ENCODE assay signal across 22 mouse cellular contexts in the genomic region with DNA sequence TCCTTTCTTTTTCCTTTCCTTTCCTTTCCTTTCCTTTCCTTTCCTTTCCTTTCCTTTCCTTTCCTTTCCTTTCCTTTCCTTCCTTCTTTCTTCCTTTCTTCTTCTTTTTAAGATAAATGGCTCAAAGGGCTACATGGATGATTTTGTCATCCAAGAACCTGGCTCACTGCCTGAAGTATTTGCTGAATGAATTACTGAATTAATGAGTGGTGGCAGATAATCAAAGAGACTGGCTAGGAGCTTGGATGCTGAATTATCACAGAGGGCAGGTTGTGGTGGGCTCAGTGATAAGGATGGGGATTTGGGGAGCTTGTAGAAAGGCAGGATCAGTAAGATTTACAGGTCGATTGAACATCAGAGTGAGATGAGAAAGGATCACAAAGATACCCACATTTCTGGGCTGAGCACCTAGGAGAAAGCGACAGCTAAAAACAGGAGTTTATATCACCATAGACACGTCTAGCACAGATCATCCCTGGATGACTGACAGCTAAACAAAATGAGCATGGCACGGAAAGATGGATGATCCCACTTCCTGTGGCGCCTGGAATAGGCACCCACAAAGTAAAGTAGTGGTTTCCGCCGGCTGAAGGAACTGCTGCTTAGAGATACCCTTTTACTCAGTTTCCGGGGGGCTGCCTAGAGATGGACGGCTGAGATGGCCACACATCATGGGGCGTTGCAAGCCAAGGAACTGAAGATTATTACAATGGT. TPM values are rescaled to one million over a fixed set of nuclear protein-coding genes. Genes with fewer than 3 reads are reported as not detected.
DNase-seq lines count a peak whose midpoint lies in the region; ATAC-seq lines count a peak whose summit lies in the region.
"Had no signal": no experiment of that assay in that cellular context is flagged by ENCODE, and none has a peak within 500 bp of the region (broad histone marks: within the 10 kb centered on the region; RNA-seq: fewer than 3 reads in every experiment).

No protein-coding gene starts in this region.

- no peak overlapping the region for H3K9ac ChIP-seq in forebrain, embryonic 12.5 days
- no peak overlapping the region for H3K9ac ChIP-seq in forebrain, embryonic 15.5 days (replicated peaks)
- H3K9ac ChIP-seq in hindbrain, embryonic 15.5 days = no peak overlapping the region
- H3K9ac ChIP-seq: embryonic facial prominence, embryonic 13.5 days; heart, embryonic 15.5 days; kidney, embryonic 15.5 days; limb, embryonic 12.5 days; liver, embryonic 14.5 days; neural tube, embryonic 13.5 days had no signal

- no peaks in the 10 kb centered on the region for H3K36me3 ChIP-seq in forebrain, embryonic 12.5 days (replicated peaks)
- H3K36me3 ChIP-seq in forebrain, embryonic 15.5 days = no peaks in the 10 kb centered on the region
- H3K36me3 ChIP-seq in hindbrain, embryonic 15.5 days = no peaks in the 10 kb centered on the region
- H3K36me3 ChIP-seq: kidney, embryonic 15.5 days; neural tube, embryonic 13.5 days had no signal

- no peak for ATAC-seq in forebrain, embryonic 12.5 days (ENCODE audit: low FRiP score)
- no peak for ATAC-seq in forebrain, embryonic 15.5 days (replicated peaks)
- ATAC-seq in hindbrain, embryonic 15.5 days (ENCODE audit: low FRiP score, low read depth) = peak; percentile 12; the same call in 1 of the 2 replicates
- 0 out of 2 replicates have a peak, but pooled peaks have one; percentile 2 for ATAC-seq in neutrophil, adult 5-6 weeks (ENCODE audit: extremely low read depth, insufficient number of reproducible peaks, low FRiP score, poor library complexity, severe bottlenecking)
- ATAC-seq: inflammation-experienced regulatory T-cells, adult 6 months had no signal

- no peaks in the 10 kb centered on the region for H3K27me3 ChIP-seq in forebrain, embryonic 12.5 days
- H3K27me3 ChIP-seq in forebrain, embryonic 15.5 days = no peaks in the 10 kb centered on the region
- H3K27me3 ChIP-seq in hindbrain, embryonic 15.5 days = no peaks in the 10 kb centered on the region
- H3K27me3 ChIP-seq: embryonic facial prominence, embryonic 13.5 days; heart, embryonic 15.5 days; kidney, embryonic 15.5 days; limb, embryonic 12.5 days; neural tube, embryonic 13.5 days had no signal

- 84% methylated on average over 10 of the region's 10 CpGs for WGBS in forebrain, embryonic 12.5 days
- whole genome bisulfite sequencing in forebrain, embryonic 15.5 days = 69% methylated on average over 10 of the region's 10 CpGs
- WGBS in hindbrain, embryonic 15.5 days = 71% methylated on average over 10 of the region's 10 CpGs

- no peak overlapping the region for H3K4me3 ChIP-seq in forebrain, embryonic 12.5 days (replicated peaks)
- no peak overlapping the region for H3K4me3 ChIP-seq in forebrain, embryonic 15.5 days
- H3K4me3 ChIP-seq in hindbrain, embryonic 15.5 days = no peak overlapping the region
- H3K4me3 ChIP-seq: embryonic facial prominence, embryonic 13.5 days; gastrocnemius, adult 2 months; heart, embryonic 15.5 days; kidney, embryonic 15.5 days; limb, embryonic 12.5 days; neural tube, embryonic 13.5 days had no signal

- H3K4me1 ChIP-seq in forebrain, embryonic 12.5 days = peaks cover 28% of the 10 kb centered on the region
- peaks cover 22% of the 10 kb centered on the region for H3K4me1 ChIP-seq in forebrain, embryonic 15.5 days
- peaks cover 30% of the 10 kb centered on the region for H3K4me1 ChIP-seq in hindbrain, embryonic 15.5 days (replicated peaks)
- H3K4me1 ChIP-seq: heart, embryonic 15.5 days; kidney, embryonic 15.5 days had no signal

- H3K27ac ChIP-seq in forebrain, embryonic 12.5 days = peak overlapping the region; percentile 61; the same call in 1 of the 2 replicates
- no peak overlapping the region for H3K27ac ChIP-seq in forebrain, embryonic 15.5 days (replicated peaks)
- H3K27ac ChIP-seq in hindbrain, embryonic 15.5 days (replicated peaks) = peak overlapping the region; percentile 31; the same call in 1 of the 2 replicates
- H3K27ac ChIP-seq: embryonic facial prominence, embryonic 13.5 days; gastrocnemius, adult 2 months; heart, embryonic 15.5 days; kidney, embryonic 15.5 days; limb, embryonic 12.5 days; liver, embryonic 14.5 days; stomach, postnatal 0 days had no signal

- DNase-seq in retina, postnatal 1 day = peak; percentile 37
- DNase-seq in retina, embryonic 14.5 days (ENCODE audit: low spot score) = no peak
- no peak for DNase-seq in right cerebral cortex, postnatal 36 days (ENCODE audit: low spot score in 2 of 2)
- DNase-seq in layer of hippocampus, adult 11-12 months (ENCODE audit: low spot score) = no peak
- DNase-seq: adrenal gland, adult 2 months; gastrocnemius, adult 2 months; heart, adult 18-20 months; lung, postnatal 10 days; spleen, adult 18-20 months had no signal

- H3K9me3 ChIP-seq in forebrain, embryonic 12.5 days = no peaks in the 10 kb centered on the region
- no peaks in the 10 kb centered on the region for H3K9me3 ChIP-seq in forebrain, embryonic 15.5 days
- H3K9me3 ChIP-seq in hindbrain, embryonic 15.5 days = no peaks in the 10 kb centered on the region
- H3K9me3 ChIP-seq: embryonic facial prominence, embryonic 13.5 days; heart, embryonic 15.5 days; kidney, embryonic 15.5 days; neural tube, embryonic 13.5 days had no signal

- H3K4me2 ChIP-seq in forebrain, embryonic 12.5 days = no peak overlapping the region
- H3K4me2 ChIP-seq in forebrain, embryonic 15.5 days (replicated peaks) = no peak overlapping the region
- no peak overlapping the region for H3K4me2 ChIP-seq in hindbrain, embryonic 15.5 days
- H3K4me2 ChIP-seq: embryonic facial prominence, embryonic 13.5 days; heart, embryonic 15.5 days; kidney, embryonic 15.5 days; limb, embryonic 12.5 days; neural tube, embryonic 13.5 days had no signal

RNA-seq across cellular contexts. Expression of a gene that starts 37.9 kb away (rescaled TPM):
- polyA plus RNA-seq in forebrain, embryonic 12.5 days (2016; fragmentation: Nextera tagmentation; extraction: Ambion mirVana) = 7.5 and 9.8 TPM in 2 replicates
- 1.3 and 3.2 TPM in 2 replicates for polyA plus RNA-seq in forebrain, embryonic 15.5 days (2015; fragmentation: Nextera tagmentation; extraction: Ambion mirVana)
- polyA plus RNA-seq in hindbrain, embryonic 15.5 days (2015; fragmentation: Nextera tagmentation; extraction: Ambion mirVana) = 26.6 and 32.2 TPM in 2 replicates
- total RNA-seq in neutrophil, adult 5-6 weeks (2017) = not detected in 2 replicates
- total RNA-seq: gastrocnemius, adult 2 months; heart, adult 18-20 months; monocyte, adult 5-6 weeks had no signal
- polyA plus RNA-seq: inflammation-experienced regulatory T-cells, adult 6 months; limb, embryonic 12.5 days; liver, embryonic 14.5 days had no signal

Comparison
In these comparisons a context has a peak if more than half of its experiments do, and no peak if none do; other contexts are left out.
1. ATAC-seq: peak in hindbrain, embryonic 15.5 days (single experiment) and neutrophil, adult 5-6 weeks (single experiment); none in forebrain, embryonic 12.5 days (single experiment) and forebrain, embryonic 15.5 days (single experiment).